Mouse (Mus musculus) cortical plate, adult 2 months (tissue): ENCODE measurements around the gene Pebp1.
A peak's percentile ranks its signal among the peaks of the same experiment; 100 is the strongest.

Source experiments
- CTCF ChIP-seq: fragments of 200-500 bp; IDR thresholded peaks from 2 replicates; pipeline ENCODE4 v1.5.1; 2011; ENCODE audit warnings: mild to moderate bottlenecking, control low read depth, low read length; ENCODE audit not compliant: insufficient read depth; ENCODE audit errors: extremely low read depth
- POLR2A ChIP-seq: fragments of 200-500 bp; IDR thresholded peaks from 2 replicates; pipeline ENCODE4 v1.6.1; 2011; ENCODE audit warnings: mild to moderate bottlenecking, low read length, control low read depth; ENCODE audit not compliant: insufficient read depth; ENCODE audit errors: extremely low read depth

GRCm38 (mm10) chr5:117241935-117242531 is 45.4 kb downstream of the Pebp1 start:
- TF ChIP-seq CTCF (no peak), POLR2A (0 out of 2 replicates have a peak, but pooled peaks have one; percentile 38)
